Mouse (Mus musculus) liver, postnatal 0 days (tissue): ENCODE results near the gene Chst3.

ENCODE experiments used
- CTCF ChIP-seq: sonication (generic); IDR thresholded peaks from 2 replicates; pipeline ENCODE4 v1.5.1; 2016; ENCODE audit warnings: antibody characterized with exemption, low read depth
- EP300 ChIP-seq: IDR thresholded peaks from 2 replicates; pipeline ENCODE4 v1.6.1; 2016; ENCODE audit warnings: antibody characterized with exemption, low read depth, mild to moderate bottlenecking

DNA sequence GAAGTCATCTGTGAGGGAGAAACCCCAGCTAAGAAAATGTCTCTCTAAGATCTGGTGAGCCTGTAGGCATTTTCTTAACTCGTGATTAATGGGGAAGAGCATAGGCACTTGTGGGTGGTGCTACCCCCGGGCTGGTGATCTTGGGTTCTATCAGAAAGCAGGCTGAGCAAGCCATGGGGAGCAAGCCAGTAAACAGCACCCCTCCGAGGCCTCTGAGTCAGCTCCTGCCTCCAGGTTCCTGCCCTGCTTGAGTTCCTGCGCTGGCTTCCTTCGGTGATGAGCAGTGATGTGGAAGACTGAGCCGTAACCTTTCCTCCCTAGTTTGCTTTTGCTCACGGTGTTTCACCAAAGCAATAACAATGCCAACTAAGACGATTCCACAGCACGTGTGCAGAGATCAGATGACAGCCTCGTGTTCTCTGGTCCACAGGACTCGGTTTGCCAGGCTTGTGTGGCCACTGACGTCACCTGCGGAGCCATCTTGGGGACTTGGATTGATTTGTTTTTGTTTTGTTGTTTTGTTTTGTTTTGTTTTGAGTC, 31.4 kb upstream of the Chst3 start:
- TF ChIP-seq CTCF (no peak), EP300 (no peak)
